Mouse (Mus musculus): ENCODE data around the gene Gmeb2.

GRCm38 (mm10) chr2:181307144-181307804 lies 19.4 kb upstream of the Gmeb2 start:
- peak; percentile 20; the same call in 1 of the 2 replicates for TF ChIP-seq CTCF (IDR thresholded peaks at IDR 0.05; ENCODE audit: control insufficient read depth, insufficient read depth, low read length)
- no peak for TF ChIP-seq POLR2A (IDR thresholded peaks at IDR 0.05; ENCODE audit: borderline replicate concordance, control insufficient read depth, low read depth, low read length)
